Mouse (Mus musculus): ENCODE data around the gene Igfl3.

Gene Igfl3

DNA sequence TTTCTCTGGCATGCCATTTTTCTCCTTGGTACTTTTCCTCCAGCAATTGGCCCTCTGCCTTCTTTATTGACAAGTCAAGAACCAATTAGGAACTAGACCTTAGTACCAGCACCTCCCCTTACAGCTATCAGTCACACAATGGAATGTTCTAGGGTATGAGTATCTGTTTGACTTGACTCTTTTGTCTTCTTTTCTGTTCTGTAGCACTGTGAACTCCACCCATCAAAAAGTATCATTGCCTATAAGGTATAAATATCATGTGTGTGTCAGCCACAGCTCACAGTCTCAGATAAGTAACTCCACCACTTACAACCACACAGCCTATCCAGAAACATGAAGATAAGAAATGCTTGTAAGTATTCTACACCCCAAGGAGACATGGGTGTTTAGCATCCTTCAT lies at the start of gene Igfl3:
Gene Igfl3 (plus strand): TSS at position 301 of the 400 bp plus-strand sequence.
- in situ Hi-C loops (cut with MboI, MseI): no loop called here

- in situ Hi-C loops (cut with MboI, MseI): no loop called here
Observed at GRCm38 (mm10) chr7:18210938-18211337, 34.6 kb downstream of the Igfl3 start.

DNA sequence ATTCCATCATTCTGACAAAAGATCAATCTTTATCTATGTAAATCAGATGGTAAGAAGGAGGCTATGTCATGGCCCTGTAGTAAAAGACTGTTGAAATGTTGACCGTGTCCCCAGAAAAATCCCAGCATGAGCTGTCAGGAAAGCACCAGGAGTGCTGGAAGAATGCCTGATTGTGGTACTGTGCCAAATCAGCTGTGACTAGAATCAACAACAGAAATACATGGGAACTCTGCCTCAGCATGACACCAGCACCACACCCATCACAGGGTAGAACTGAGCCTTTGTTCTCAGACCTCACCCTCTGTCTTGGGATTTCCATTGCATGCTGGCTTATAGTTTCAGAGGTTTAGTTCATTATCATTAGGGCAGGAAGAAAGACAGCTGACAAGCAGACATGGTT lies 38.4 kb downstream of the Igfl3 start:
- in situ Hi-C loops (cut with MboI, MseI): no loop called here
